Comparison of ENCODE assay signal across 25 mouse cellular contexts in the genomic region with DNA sequence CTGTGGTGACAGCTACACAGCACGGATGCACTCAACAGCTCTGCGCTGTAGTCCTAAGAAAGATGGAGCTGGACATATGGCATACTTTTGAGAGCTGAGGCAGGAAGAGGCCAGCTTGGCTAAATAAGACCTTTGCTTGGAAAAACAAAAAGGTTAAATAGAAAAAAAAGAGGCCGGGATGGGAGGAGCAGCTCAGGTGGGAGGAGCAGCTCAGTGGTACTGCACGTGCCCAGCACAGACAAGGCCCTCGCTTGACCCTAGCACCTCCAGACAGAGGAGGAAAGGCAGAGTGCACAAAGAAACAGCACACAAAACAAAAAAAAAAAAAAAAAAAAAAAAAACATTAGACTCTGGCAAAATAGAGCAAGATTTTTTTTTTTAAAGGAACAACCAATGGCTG. TPM values are rescaled to one million over a fixed set of nuclear protein-coding genes. Genes with fewer than 3 reads are reported as not detected.
DNase-seq lines count a peak whose midpoint lies in the region; ATAC-seq and TF ChIP-seq lines count a peak whose summit lies in the region.
"Had no signal": no experiment of that assay in that cellular context is flagged by ENCODE, and none has a peak within 500 bp of the region (broad histone marks: within the 10 kb centered on the region; RNA-seq: fewer than 3 reads in every experiment).

No protein-coding gene starts in this region.

- H3K9me3 ChIP-seq in liver, embryonic 14.5 days (ENCODE audit: control insufficient read depth, low read length), result no peaks in the 10 kb centered on the region
- no peaks in the 10 kb centered on the region for H3K9me3 ChIP-seq in liver, embryonic 11.5 days (ENCODE audit: control insufficient read depth, low read length)
- H3K9me3 ChIP-seq in hindbrain, embryonic 12.5 days (replicated peaks), result no peaks in the 10 kb centered on the region
- H3K9me3 ChIP-seq: embryonic facial prominence, embryonic 12.5 days; embryonic facial prominence, embryonic 15.5 days; heart, embryonic 12.5 days; heart, embryonic 15.5 days; hindbrain, embryonic 15.5 days had no signal

- H3K27me3 ChIP-seq in liver, embryonic 14.5 days (ENCODE audit: control insufficient read depth, insufficient read depth, low read length), result no peaks in the 10 kb centered on the region
- H3K27me3 ChIP-seq in liver, embryonic 11.5 days (replicated peaks; ENCODE audit: control insufficient read depth, insufficient read depth, low read length), result no peaks in the 10 kb centered on the region
- no peaks in the 10 kb centered on the region for H3K27me3 ChIP-seq in hindbrain, embryonic 12.5 days
- H3K27me3 ChIP-seq: embryonic facial prominence, embryonic 12.5 days; embryonic facial prominence, embryonic 15.5 days; heart, embryonic 12.5 days; heart, embryonic 15.5 days; hindbrain, embryonic 15.5 days had no signal

- no peak for TF ChIP-seq EP300 in liver, embryonic 14.5 days (IDR thresholded peaks at IDR 0.05; ENCODE audit: low read depth)

- no peak overlapping the region for H3K4me2 ChIP-seq in liver, embryonic 14.5 days (ENCODE audit: low read depth)
- H3K4me2 ChIP-seq in liver, embryonic 11.5 days, result no peak overlapping the region
- no peak overlapping the region for H3K4me2 ChIP-seq in hindbrain, embryonic 12.5 days (replicated peaks)
- H3K4me2 ChIP-seq: embryonic facial prominence, embryonic 12.5 days; embryonic facial prominence, embryonic 15.5 days; heart, embryonic 12.5 days; heart, embryonic 15.5 days; hindbrain, embryonic 15.5 days had no signal

- H3K4me1 ChIP-seq in liver, embryonic 14.5 days (replicated peaks; ENCODE audit: control insufficient read depth in 2 of 2, insufficient read depth in 2 of 2, low read length in 1 of 2), result peaks cover 0 to 4% of the 10 kb centered on the region in 2 experiments; a peak in 1 of 4 replicates
- no peaks in the 10 kb centered on the region for H3K4me1 ChIP-seq in liver, embryonic 11.5 days (replicated peaks; ENCODE audit: control insufficient read depth, insufficient read depth, low read length)
- H3K4me1 ChIP-seq in hindbrain, embryonic 12.5 days, result peaks cover 4% of the 10 kb centered on the region; the same call in 1 of the 2 replicates
- H3K4me1 ChIP-seq: embryonic facial prominence, embryonic 12.5 days had no signal

- 78% methylated on average over 5 of the region's 5 CpGs for WGBS in liver, embryonic 14.5 days (ENCODE audit: insufficient replicate concordance)
- WGBS in liver, embryonic 11.5 days, result 88% methylated on average over 5 of the region's 5 CpGs
- 82% methylated on average over 5 of the region's 5 CpGs for WGBS in hindbrain, embryonic 12.5 days

- H3K9ac ChIP-seq in liver, embryonic 14.5 days (replicated peaks), result no peak overlapping the region
- no peak overlapping the region for H3K9ac ChIP-seq in liver, embryonic 11.5 days (ENCODE audit: low read depth, low read length)
- H3K9ac ChIP-seq in hindbrain, embryonic 12.5 days, result no peak overlapping the region
- H3K9ac ChIP-seq: embryonic facial prominence, embryonic 12.5 days; embryonic facial prominence, embryonic 15.5 days; forebrain, postnatal 0 days; heart, embryonic 12.5 days; heart, embryonic 15.5 days; hindbrain, embryonic 15.5 days had no signal

- H3K4me3 ChIP-seq in liver, embryonic 14.5 days (ENCODE audit: insufficient read depth in 1 of 2, low read depth in 2 of 2, low read length in 2 of 2), result no peak overlapping the region
- H3K4me3 ChIP-seq in liver, embryonic 11.5 days (ENCODE audit: low read depth, low read length), result no peak overlapping the region
- H3K4me3 ChIP-seq in hindbrain, embryonic 12.5 days, result no peak overlapping the region
- H3K4me3 ChIP-seq: embryonic facial prominence, embryonic 12.5 days; embryonic facial prominence, embryonic 15.5 days; gastrocnemius, adult 2 months; heart, embryonic 12.5 days; heart, embryonic 15.5 days; hindbrain, embryonic 15.5 days had no signal

- H3K27ac ChIP-seq in liver, embryonic 14.5 days, result no peak overlapping the region
- H3K27ac ChIP-seq in liver, embryonic 11.5 days (ENCODE audit: low read depth, low read length), result no peak overlapping the region
- no peak overlapping the region for H3K27ac ChIP-seq in hindbrain, embryonic 12.5 days
- H3K27ac ChIP-seq: embryonic facial prominence, embryonic 12.5 days; embryonic facial prominence, embryonic 15.5 days; gastrocnemius, adult 2 months; heart, embryonic 15.5 days; hindbrain, embryonic 15.5 days had no signal

- peak; percentile 31; the same call in 1 of the 2 replicates for ATAC-seq in liver, embryonic 14.5 days (ENCODE audit: insufficient read depth)
- ATAC-seq in liver, embryonic 11.5 days (replicated peaks; ENCODE audit: low FRiP score), result no peak
- no peak for ATAC-seq in hindbrain, embryonic 12.5 days (ENCODE audit: low FRiP score)
- ATAC-seq: CD4-positive, CD25-positive, alpha-beta regulatory T cell, adult 4 months; forebrain, embryonic 14.5 days; forebrain, postnatal 0 days had no signal

- TF ChIP-seq CTCF in liver, embryonic 14.5 days (IDR thresholded peaks at IDR 0.05; ENCODE audit: low read depth), result no peak

- DNase-seq in kidney, adult 9 months, result peak; percentile 36
- DNase-seq in kidney, postnatal 14 days, result no peak
- no peak for DNase-seq in liver, embryonic 14.5 days (ENCODE audit: low read depth in 3 of 3, low spot score in 3 of 3)
- no peak for DNase-seq in liver, embryonic 11.5 days (ENCODE audit: low spot score)
- peak; percentile 79 for DNase-seq in yolk sac, embryonic 10.5 days (ENCODE audit: low spot score)
- DNase-seq: adrenal gland, adult 2 months; adrenal gland, postnatal 14 days; cerebellum, adult 11 months; cerebellum, adult 2 months; cerebellum, adult 9-11 months; cerebellum, postnatal 25 days; forebrain, postnatal 0 days; gastrocnemius, adult 2 months; gastrocnemius, postnatal 14 days; heart, adult 18-20 months; heart, postnatal 10 days; heart, postnatal 4 days had no signal

- peaks cover 3% of the 10 kb centered on the region for H3K36me3 ChIP-seq in liver, embryonic 14.5 days (replicated peaks; ENCODE audit: control insufficient read depth, insufficient read depth, low read depth)
- peaks cover 12% of the 10 kb centered on the region for H3K36me3 ChIP-seq in liver, embryonic 11.5 days (ENCODE audit: control insufficient read depth, insufficient read depth, low read length)
- peaks cover 7% of the 10 kb centered on the region; the same call in 1 of the 2 replicates for H3K36me3 ChIP-seq in hindbrain, embryonic 12.5 days
- H3K36me3 ChIP-seq: heart, embryonic 15.5 days had no signal

RNA-seq across cellular contexts. Expression of gene Senp5, which starts 6.7 kb away (rescaled TPM):
- polyA plus RNA-seq in liver, embryonic 14.5 days (2012; rRNA removed), result 3.5 and 4.7 TPM in 2 replicates
- 2.9 and 3.4 TPM in 2 replicates for polyA plus RNA-seq in liver, embryonic 14.5 days (2014; fragmentation: Nextera tagmentation; extraction: Ambion mirVana)
- 13.0 and 13.1 TPM in 2 replicates for polyA plus RNA-seq in liver, embryonic 11.5 days (2014; fragmentation: Nextera tagmentation; extraction: Ambion mirVana)
- 27.3 and 27.5 TPM in 2 replicates for polyA plus RNA-seq in hindbrain, embryonic 12.5 days (2016; fragmentation: Nextera tagmentation; extraction: Ambion mirVana)

RNA-seq across cellular contexts. Expression of gene Ncbp2, which starts 48.1 kb away (rescaled TPM):
- polyA plus RNA-seq in liver, embryonic 14.5 days (2012; rRNA removed), result 10.7 and 25.1 TPM in 2 replicates
- 29.0 and 31.5 TPM in 2 replicates for polyA plus RNA-seq in liver, embryonic 14.5 days (2014; fragmentation: Nextera tagmentation; extraction: Ambion mirVana)
- polyA plus RNA-seq in liver, embryonic 11.5 days (2014; fragmentation: Nextera tagmentation; extraction: Ambion mirVana), result 93.0 and 93.5 TPM in 2 replicates
- polyA plus RNA-seq in hindbrain, embryonic 12.5 days (2016; fragmentation: Nextera tagmentation; extraction: Ambion mirVana), result 123 and 128 TPM in 2 replicates

RNA-seq across cellular contexts. Expression of gene 0610012G03Rik, which starts 48.1 kb away (rescaled TPM):
- polyA plus RNA-seq in liver, embryonic 14.5 days (2012; rRNA removed), result 21.5 and 23.2 TPM in 2 replicates
- 42.3 and 45.3 TPM in 2 replicates for polyA plus RNA-seq in liver, embryonic 14.5 days (2014; fragmentation: Nextera tagmentation; extraction: Ambion mirVana)
- 86.1 and 93.7 TPM in 2 replicates for polyA plus RNA-seq in liver, embryonic 11.5 days (2014; fragmentation: Nextera tagmentation; extraction: Ambion mirVana)
- polyA plus RNA-seq in hindbrain, embryonic 12.5 days (2016; fragmentation: Nextera tagmentation; extraction: Ambion mirVana), result 81.1 and 88.2 TPM in 2 replicates

Comparison
In these comparisons a context has a peak if more than half of its experiments do, and no peak if none do; other contexts are left out.
1. DNase-seq: peak in kidney, adult 9 months (single experiment) and yolk sac, embryonic 10.5 days (single experiment); none in kidney, postnatal 14 days (single experiment), liver, embryonic 14.5 days (0 of 3) and liver, embryonic 11.5 days (single experiment).